Comparison of ENCODE assay signal across 21 mouse cellular contexts in the genomic region with DNA sequence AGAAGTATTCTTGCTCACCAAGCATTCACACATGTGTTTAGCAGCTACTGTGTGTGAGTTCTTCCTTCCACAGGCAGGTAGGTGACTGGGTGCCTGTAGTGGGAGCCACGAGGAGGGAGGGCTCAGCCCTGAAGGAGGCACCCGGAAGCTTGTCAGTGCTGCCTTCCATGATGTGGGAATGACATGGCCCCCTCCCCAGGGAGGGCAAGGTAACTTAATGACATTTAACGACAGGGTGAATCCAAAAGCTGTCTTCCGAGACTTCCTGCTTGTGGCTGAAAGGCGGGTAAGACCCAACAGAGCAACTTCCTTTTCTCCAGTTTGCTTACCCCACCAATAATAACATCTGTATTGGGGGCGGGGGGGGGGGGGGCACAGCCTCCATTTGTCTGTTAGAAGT. TPM values are rescaled to one million over a fixed set of nuclear protein-coding genes. Genes with fewer than 3 reads are reported as not detected.
DNase-seq lines count a peak whose midpoint lies in the region; ATAC-seq and TF ChIP-seq lines count a peak whose summit lies in the region.
"Had no signal": no experiment of that assay in that cellular context is flagged by ENCODE, and none has a peak within 500 bp of the region (broad histone marks: within the 10 kb centered on the region; RNA-seq: fewer than 3 reads in every experiment).

No protein-coding gene starts in this region.

- WGBS in liver, embryonic 16.5 days (ENCODE audit: insufficient replicate concordance): 21% methylated on average over 6 of the region's 6 CpGs
- whole genome bisulfite sequencing in intestine, embryonic 16.5 days: 42% methylated on average over 6 of the region's 6 CpGs

- DNase-seq in liver: no peak
- peak; percentile 46 for DNase-seq in thymus, postnatal 25 days
- no peak for DNase-seq in cerebellum, adult 9-10 months
- no peak for DNase-seq in left cerebral cortex, postnatal 25 days (ENCODE audit: low spot score in 2 of 2)
- DNase-seq: adrenal gland, adult 2 months; cerebellum, adult 18-20 months; cerebellum, postnatal 36 days; gastrocnemius, postnatal 10 days; kidney, adult 9 months; kidney, postnatal 25 days had no signal

- no peaks in the 10 kb centered on the region for H3K36me3 ChIP-seq in liver, embryonic 16.5 days (ENCODE audit: control insufficient read depth, insufficient read depth)
- H3K36me3 ChIP-seq in intestine, embryonic 16.5 days (ENCODE audit: control insufficient read depth, insufficient read depth, low read length): 0 out of 2 replicates have a peak, but pooled peaks cover 4% of the 10 kb centered on the region

- no peaks in the 10 kb centered on the region for H3K9me3 ChIP-seq in liver, embryonic 16.5 days (replicated peaks; ENCODE audit: control insufficient read depth, low read length)
- H3K9me3 ChIP-seq in intestine, embryonic 16.5 days (ENCODE audit: control insufficient read depth, low read length): no peaks in the 10 kb centered on the region
- H3K9me3 ChIP-seq: heart, embryonic 15.5 days; limb, embryonic 10.5 days; liver, embryonic 12.5 days; midbrain, embryonic 13.5 days had no signal

- no peak for TF ChIP-seq CTCF in bone marrow macrophage, adult 2 months (IDR thresholded peaks at IDR 0.05; ENCODE audit: low read depth, low read length)

- ATAC-seq in liver, embryonic 16.5 days (ENCODE audit: low read depth): no peak
- ATAC-seq in monocyte, adult 5-6 weeks (replicated peaks; ENCODE audit: insufficient number of reproducible peaks, low FRiP score, low TSS enrichment, poor library complexity, severe bottlenecking): peak; percentile 42; the same call in 1 of the 2 replicates
- ATAC-seq in intestine, embryonic 16.5 days: no peak
- ATAC-seq: liver, embryonic 12.5 days; midbrain, embryonic 13.5 days had no signal

- peak overlapping the region; percentile 29; the same call in 1 of the 2 replicates for H3K27ac ChIP-seq in liver, embryonic 16.5 days (ENCODE audit: low read length)
- peak overlapping the region; percentile 8; the same call in 1 of the 2 replicates for H3K27ac ChIP-seq in bone marrow macrophage, adult 2 months (ENCODE audit: insufficient read depth, low read depth, low read length)
- no peak overlapping the region for H3K27ac ChIP-seq in intestine, embryonic 16.5 days (ENCODE audit: low read length)
- H3K27ac ChIP-seq: heart, embryonic 15.5 days; left cerebral cortex, adult 2 months; limb, embryonic 10.5 days; liver, embryonic 12.5 days; macrophage; midbrain, embryonic 13.5 days had no signal

- H3K4me3 ChIP-seq in liver, embryonic 16.5 days (ENCODE audit: low read depth, low read length): no peak overlapping the region
- peak overlapping the region; percentile 7; the same call in 1 of the 2 replicates for H3K4me3 ChIP-seq in bone marrow macrophage, adult 2 months (ENCODE audit: insufficient read depth, low read length)
- H3K4me3 ChIP-seq in intestine, embryonic 16.5 days (ENCODE audit: low read length): no peak overlapping the region
- H3K4me3 ChIP-seq: heart, embryonic 15.5 days; left cerebral cortex, adult 2 months; limb, embryonic 10.5 days; liver, embryonic 12.5 days; midbrain, embryonic 13.5 days; myocyte had no signal

- H3K4me1 ChIP-seq in liver, embryonic 16.5 days (ENCODE audit: control insufficient read depth, low read depth, low read length): peaks cover 14% of the 10 kb centered on the region
- H3K4me1 ChIP-seq in bone marrow macrophage, adult 2 months (ENCODE audit: control insufficient read depth, insufficient read depth, low read length): peaks cover 14% of the 10 kb centered on the region
- peaks cover 33% of the 10 kb centered on the region for H3K4me1 ChIP-seq in intestine, embryonic 16.5 days (ENCODE audit: control insufficient read depth, insufficient read depth, low read length)

- no peak for TF ChIP-seq POLR2A in bone marrow macrophage, adult 2 months (IDR thresholded peaks at IDR 0.05; ENCODE audit: borderline replicate concordance, low read depth, low read length)

- no peak overlapping the region for H3K9ac ChIP-seq in liver, embryonic 16.5 days (ENCODE audit: low read depth, low read length)
- no peak overlapping the region for H3K9ac ChIP-seq in intestine, embryonic 16.5 days (ENCODE audit: low read depth, low read length)
- H3K9ac ChIP-seq: heart, embryonic 15.5 days; liver, embryonic 12.5 days; midbrain, embryonic 13.5 days had no signal

- H3K4me2 ChIP-seq in liver, embryonic 16.5 days (ENCODE audit: low read depth, low read length): no peak overlapping the region
- H3K4me2 ChIP-seq in intestine, embryonic 16.5 days (ENCODE audit: low read depth, low read length): no peak overlapping the region
- H3K4me2 ChIP-seq: heart, embryonic 15.5 days; liver, embryonic 12.5 days; midbrain, embryonic 13.5 days had no signal

- intact Hi-C loops in left cerebral cortex, postnatal 25 days (cut with DNase I): no loop called here

- H3K27me3 ChIP-seq in liver, embryonic 16.5 days (ENCODE audit: control insufficient read depth, insufficient read depth, low read depth, low read length): no peaks in the 10 kb centered on the region
- H3K27me3 ChIP-seq in intestine, embryonic 16.5 days (replicated peaks; ENCODE audit: control insufficient read depth, insufficient read depth, low read length): no peaks in the 10 kb centered on the region
- H3K27me3 ChIP-seq: heart, embryonic 15.5 days; liver, embryonic 12.5 days had no signal

RNA-seq across cellular contexts. Expression of a gene that starts 23.7 kb away (rescaled TPM):
- 3.4 and 4.0 TPM in 2 replicates for polyA plus RNA-seq in liver, embryonic 16.5 days (2015; fragmentation: Nextera tagmentation; extraction: Ambion mirVana)
- 5.2 and 6.0 TPM in 2 replicates for polyA plus RNA-seq in bone marrow macrophage, adult 2 months (2012; ENCODE audit: insufficient read depth, insufficient read length, missing spikeins)
- total RNA-seq in monocyte, adult 5-6 weeks (2017): 3.1 to 10.1 TPM (median 9.1 TPM) in 3 replicates
- total RNA-seq in left cerebral cortex, postnatal 25 days (2021): 10 to 100 TPM; 41.3 to 42.7 TPM
- polyA plus RNA-seq in intestine, embryonic 16.5 days (2015; fragmentation: Nextera tagmentation; extraction: Ambion mirVana): 12.5 and 13.6 TPM in 2 replicates
